In genomic region chr10:116266561-116267433, GRCm38 (mm10) we compare ENCODE assay signal across 8 mouse cellular contexts. TPM values are rescaled to one million over a fixed set of nuclear protein-coding genes. Genes with fewer than 3 reads are reported as not detected.
DNase-seq lines count a peak whose midpoint lies in the region; ATAC-seq lines count a peak whose summit lies in the region.

No protein-coding gene starts in this region.

- DNase-seq in embryo, embryonic 10.5 days (ENCODE audit: low spot score), result peak; percentile 30
- no peak for DNase-seq in embryo, embryonic 10 days (ENCODE audit: low spot score)
- no peak for DNase-seq in intestine, embryonic 14.5 days (ENCODE audit: low spot score)
- no peak for DNase-seq in thymus, postnatal 36 days
- no peak for DNase-seq in thymus, postnatal 25 days
- no peak for DNase-seq in MN1 (ENCODE audit: low spot score)

- H3K4me2 ChIP-seq in intestine, embryonic 14.5 days (ENCODE audit: low read length), result no peak overlapping the region
- no peak overlapping the region for H3K4me2 ChIP-seq in lung, embryonic 15.5 days

- ATAC-seq in intestine, embryonic 14.5 days (replicated peaks; ENCODE audit: low FRiP score, low TSS enrichment, low read depth), result 0 out of 2 replicates have a peak, but pooled peaks have one; percentile 50
- 0 out of 2 replicates have a peak, but pooled peaks have one; percentile 65 for ATAC-seq in lung, embryonic 15.5 days (ENCODE audit: borderline replicate concordance, extremely low read depth, low FRiP score, low TSS enrichment)

- no peaks in the 10 kb centered on the region for H3K36me3 ChIP-seq in intestine, embryonic 14.5 days (ENCODE audit: control insufficient read depth, insufficient read depth, low read length)
- H3K36me3 ChIP-seq in lung, embryonic 15.5 days, result no peaks in the 10 kb centered on the region

- H3K27ac ChIP-seq in brown adipose tissue, adult 24 weeks (replicated peaks; ENCODE audit: low read depth, low read length), result peak overlapping the region; percentile 99
- H3K27ac ChIP-seq in intestine, embryonic 14.5 days (ENCODE audit: low read depth), result no peak overlapping the region
- H3K27ac ChIP-seq in lung, embryonic 15.5 days, result peak overlapping the region; percentile 57

- H3K27me3 ChIP-seq in intestine, embryonic 14.5 days (replicated peaks; ENCODE audit: control insufficient read depth, insufficient read depth, low read length), result no peaks in the 10 kb centered on the region
- H3K27me3 ChIP-seq in lung, embryonic 15.5 days, result no peaks in the 10 kb centered on the region

- 79% methylated on average over 15 of the region's 15 CpGs for WGBS in intestine, embryonic 14.5 days
- WGBS in lung, embryonic 15.5 days, result 60% methylated on average over 15 of the region's 15 CpGs

- H3K4me3 ChIP-seq in brown adipose tissue, adult 24 weeks (ENCODE audit: insufficient read depth, low read depth, low read length), result 0 out of 2 replicates have a peak overlapping the region, but pooled peaks have one; percentile 10
- H3K4me3 ChIP-seq in intestine, embryonic 14.5 days (ENCODE audit: low read depth, low read length), result no peak overlapping the region
- no peak overlapping the region for H3K4me3 ChIP-seq in lung, embryonic 15.5 days

- peaks cover 30% of the 10 kb centered on the region for H3K4me1 ChIP-seq in brown adipose tissue, adult 24 weeks (ENCODE audit: control insufficient read depth, insufficient read depth, insufficient read length, low read length)
- peaks cover 5% of the 10 kb centered on the region; the same call in 1 of the 2 replicates for H3K4me1 ChIP-seq in intestine, embryonic 14.5 days (replicated peaks; ENCODE audit: control insufficient read depth, insufficient read depth, low read length)
- H3K4me1 ChIP-seq in lung, embryonic 15.5 days, result peaks cover 16% of the 10 kb centered on the region; the same call in 1 of the 2 replicates

- no peak overlapping the region for H3K9ac ChIP-seq in intestine, embryonic 14.5 days (ENCODE audit: low read length)
- no peak overlapping the region for H3K9ac ChIP-seq in lung, embryonic 15.5 days

- H3K9me3 ChIP-seq in intestine, embryonic 14.5 days (ENCODE audit: control insufficient read depth, low read length), result no peaks in the 10 kb centered on the region
- no peaks in the 10 kb centered on the region for H3K9me3 ChIP-seq in lung, embryonic 15.5 days

RNA-seq across cellular contexts. Expression of gene Ptprb, which starts 8.5 kb away (rescaled TPM):
- polyA plus RNA-seq in brown adipose tissue, adult 24 weeks (2012; ENCODE audit: insufficient read depth, insufficient read length, missing spikeins), result 16.1 and 19.0 TPM in 2 replicates
- polyA plus RNA-seq in intestine, embryonic 14.5 days (2014; fragmentation: Nextera tagmentation; extraction: Ambion mirVana), result 5.5 and 5.8 TPM in 2 replicates
- 12.5 and 14.3 TPM in 2 replicates for polyA plus RNA-seq in lung, embryonic 15.5 days (2015; fragmentation: Nextera tagmentation; extraction: Ambion mirVana)
